Mouse (Mus musculus) kidney, embryonic 14.5 days (tissue): ENCODE measurements around the gene Lrch1. TPM values are rescaled to one million over a fixed set of nuclear protein-coding genes. Genes with fewer than 3 reads are reported as not detected.

Experiments
- ATAC-seq: fragments of 200-750 bp; cut with Nextera tagmentation; 2 replicates; pipeline ENCODE4 v1.8.0; 2017; ENCODE audit warnings: moderate number of reproducible peaks, mild to moderate bottlenecking, moderate TSS enrichment, moderate library complexity; ENCODE audit not compliant: low FRiP score, low TSS enrichment
- H3K27ac ChIP-seq: fragments of 300-500 bp; sonication (generic); 2 replicates; pipeline ENCODE4 v1.5.1; 2014; ENCODE audit warnings: low read depth, mild to moderate bottlenecking, low read length, moderate library complexity, mixed read lengths
- H3K27me3 ChIP-seq: fragments of 300-500 bp; sonication (generic); 2 replicates; pipeline ENCODE4 v1.6.1; 2014; ENCODE audit warnings: mild to moderate bottlenecking, low read length; ENCODE audit not compliant: control insufficient read depth, insufficient read depth
- H3K36me3 ChIP-seq: fragments of 300-500 bp; sonication (generic); 2 replicates; pipeline ENCODE4 v1.6.1; 2014; ENCODE audit warnings: low read length, mixed read lengths; ENCODE audit not compliant: control insufficient read depth, insufficient read depth
- H3K4me1 ChIP-seq: fragments of 300-500 bp; sonication (generic); 2 replicates; pipeline ENCODE4 v1.6.1; 2014; ENCODE audit warnings: low read length, mixed read lengths; ENCODE audit not compliant: control insufficient read depth, insufficient read depth
- H3K4me2 ChIP-seq: fragments of 300-500 bp; sonication (generic); replicated peaks from 2 replicates; pipeline ENCODE4 v1.6.1; 2014; ENCODE audit warnings: low read depth, mild to moderate bottlenecking, low read length
- H3K4me3 ChIP-seq: fragments of 300-500 bp; sonication (generic); 2 replicates; pipeline ENCODE4 v1.5.1; 2014; ENCODE audit warnings: mild to moderate bottlenecking, low read length
- H3K9ac ChIP-seq: fragments of 300-500 bp; sonication (generic); 2 replicates; pipeline ENCODE4 v1.6.1; 2014; ENCODE audit warnings: low read depth, mild to moderate bottlenecking, low read length, moderate library complexity
- H3K9me3 ChIP-seq: fragments of 300-500 bp; sonication (generic); 2 replicates; pipeline ENCODE4 v1.6.1; 2016; ENCODE audit warnings: low read length; ENCODE audit not compliant: control insufficient read depth
- WGBS: fragments of 180-500 bp; shearing (Covaris S2); extraction: QIAGEN DNeasy Blood & Tissue Kit; methylation state at CpG from one replicate; pipeline ENCODE4 v1.1.7; 2014; 5-methylcytosine and 5-hydroxymethylcytosine counted together
- polyA plus RNA-seq: library from polyadenylated mRNA; unstranded; fragments of >200 nt; fragmentation: Nextera tagmentation; extraction: Ambion mirVana; gene quantifications from 2 replicates; pipeline ENCODE4 v1.2.1, GENCODE M21; 2014

The Lrch1 gene
- polyA plus RNA-seq, 1 experiment from 2014 or later: 18.6 TPM

- Histone ChIP-seq H3K4me1 (peaks cover 40% of the 10 kb centered on the region), H3K4me2 (no peak overlapping the region), H3K9me3 (no peaks in the 10 kb centered on the region), H3K9ac (no peak overlapping the region), H3K27ac (peak overlapping the region; percentile 73; the same call in 1 of the 2 replicates), H3K27me3 (no peaks in the 10 kb centered on the region), H3K4me3 (no peak overlapping the region), H3K36me3 (no peaks in the 10 kb centered on the region)
- 55% methylated on average over 14 of the region's 14 CpGs for WGBS
- ATAC-seq: peak; percentile 24; the same call in 1 of the 2 replicates
Observed at GRCm38 (mm10) chr14:74847311-74848133, 100.2 kb downstream of the Lrch1 start.

GRCm38 (mm10) chr14:74846668-74847067 lies 101.0 kb downstream of the Lrch1 start:
- Histone ChIP-seq H3K4me1 (peaks cover 33% of the 10 kb centered on the region), H3K27ac (peak overlapping the region; percentile 73)
- WGBS: 22% methylated on average over 5 of the region's 5 CpGs

GRCm38 (mm10) chr14:74845661-74846274 lies 101.9 kb downstream of the Lrch1 start:
- 37% methylated on average over 2 of the region's 2 CpGs for WGBS
- Histone ChIP-seq H3K27ac (no peak overlapping the region), H3K4me2 (0 out of 2 replicates have a peak overlapping the region, but pooled peaks have one; percentile 12), H3K4me3 (no peak overlapping the region), H3K36me3 (no peaks in the 10 kb centered on the region), H3K9me3 (no peaks in the 10 kb centered on the region), H3K9ac (no peak overlapping the region), H3K4me1 (peaks cover 33% of the 10 kb centered on the region), H3K27me3 (no peaks in the 10 kb centered on the region)
- ATAC-seq: 0 out of 2 replicates have a peak, but pooled peaks have one; percentile 25

More at GRCm38 (mm10) chr14:74846668-74847067, 101.0 kb downstream of the Lrch1 start:
- Histone ChIP-seq H3K36me3 (no peaks in the 10 kb centered on the region), H3K9ac (peak overlapping the region; percentile 12; the same call in 1 of the 2 replicates), H3K4me2 (no peak overlapping the region), H3K9me3 (no peaks in the 10 kb centered on the region), H3K27me3 (no peaks in the 10 kb centered on the region), H3K4me3 (no peak overlapping the region)
- ATAC-seq: no peak; the same call in 1 of the 2 replicates

GRCm38 (mm10) chr14:74841708-74842107 lies 106.0 kb downstream of the Lrch1 start:
- H3K4me3 ChIP-seq: no peak overlapping the region
- H3K27me3 ChIP-seq: no peaks in the 10 kb centered on the region
- H3K9ac ChIP-seq: no peak overlapping the region
- no peaks in the 10 kb centered on the region for H3K9me3 ChIP-seq
- 80% methylated on average over 2 of the region's 2 CpGs for WGBS
- no peaks in the 10 kb centered on the region for H3K36me3 ChIP-seq
- peaks cover 11% of the 10 kb centered on the region for H3K4me1 ChIP-seq
- no peak for ATAC-seq
- H3K27ac ChIP-seq: no peak overlapping the region
- no peak overlapping the region for H3K4me2 ChIP-seq

- Histone ChIP-seq H3K9me3 (no peaks in the 10 kb centered on the region), H3K9ac (no peak overlapping the region), H3K4me1 (peaks cover 7% of the 10 kb centered on the region), H3K4me2 (no peak overlapping the region), H3K27ac (no peak overlapping the region), H3K4me3 (no peak overlapping the region), H3K27me3 (no peaks in the 10 kb centered on the region), H3K36me3 (no peaks in the 10 kb centered on the region)
- no peak for ATAC-seq
- WGBS: 64% methylated on average over 3 of the region's 3 CpGs
Observed at GRCm38 (mm10) chr14:74841297-74841696, 106.4 kb downstream of the Lrch1 start.

GRCm38 (mm10) chr14:74840820-74841219 lies 106.9 kb downstream of the Lrch1 start:
- H3K9me3 ChIP-seq: no peaks in the 10 kb centered on the region
- no peak overlapping the region; the same call in 1 of the 2 replicates for H3K27ac ChIP-seq
- peaks cover 5% of the 10 kb centered on the region; the same call in 1 of the 2 replicates for H3K4me1 ChIP-seq
- H3K27me3 ChIP-seq: no peaks in the 10 kb centered on the region
- ATAC-seq: no peak
- no peak overlapping the region for H3K9ac ChIP-seq
- no peaks in the 10 kb centered on the region for H3K36me3 ChIP-seq
- no peak overlapping the region for H3K4me2 ChIP-seq
- 58% methylated on average over 3 of the region's 3 CpGs for WGBS
- no peak overlapping the region for H3K4me3 ChIP-seq

GRCm38 (mm10) chr14:74840328-74840727 lies 107.3 kb downstream of the Lrch1 start:
- H3K4me1 ChIP-seq: no peaks in the 10 kb centered on the region
- H3K9me3 ChIP-seq: no peaks in the 10 kb centered on the region
- H3K36me3 ChIP-seq: no peaks in the 10 kb centered on the region
- no peak overlapping the region for H3K4me2 ChIP-seq
- H3K27ac ChIP-seq: no peak overlapping the region
- no peak overlapping the region for H3K9ac ChIP-seq
- WGBS: 81% methylated on average over 2 of the region's 2 CpGs
- no peak for ATAC-seq
- no peak overlapping the region for H3K4me3 ChIP-seq
- no peaks in the 10 kb centered on the region for H3K27me3 ChIP-seq

GRCm38 (mm10) chr14:74838816-74839215 lies 108.9 kb downstream of the Lrch1 start:
- no peak overlapping the region for H3K4me2 ChIP-seq
- H3K4me1 ChIP-seq: no peaks in the 10 kb centered on the region
- no peak overlapping the region for H3K4me3 ChIP-seq
- H3K9ac ChIP-seq: no peak overlapping the region
- WGBS: 90% methylated on average over 7 of the region's 7 CpGs
- no peak overlapping the region for H3K27ac ChIP-seq
- no peaks in the 10 kb centered on the region for H3K36me3 ChIP-seq
- no peak for ATAC-seq
- no peaks in the 10 kb centered on the region for H3K9me3 ChIP-seq
- no peaks in the 10 kb centered on the region for H3K27me3 ChIP-seq

GRCm38 (mm10) chr14:74835010-74835409 lies 112.7 kb downstream of the Lrch1 start:
- H3K27me3 ChIP-seq: no peaks in the 10 kb centered on the region
- no peaks in the 10 kb centered on the region for H3K36me3 ChIP-seq
- H3K4me3 ChIP-seq: no peak overlapping the region
- H3K4me2 ChIP-seq: no peak overlapping the region
- 62% methylated on average over 1 of the region's 1 CpGs for WGBS
- no peak overlapping the region for H3K27ac ChIP-seq
- H3K4me1 ChIP-seq: peaks cover 6% of the 10 kb centered on the region; the same call in 1 of the 2 replicates
- ATAC-seq: no peak
- no peaks in the 10 kb centered on the region for H3K9me3 ChIP-seq
- H3K9ac ChIP-seq: no peak overlapping the region
